Mouse (Mus musculus): ENCODE data around the gene Cmpk2. TPM values are rescaled to one million over a fixed set of nuclear protein-coding genes. Genes with fewer than 3 reads are reported as not detected.
"Not testable (repeated sequence)": the region's sequence is repeated elsewhere in the genome, so short reads cannot be mapped to it uniquely, and the experiment has no call there.

Gene Cmpk2
- 5.2 TPM in 2 replicates for polyA plus RNA-seq (2016; fragmentation: Nextera tagmentation; extraction: Ambion mirVana)

- no peaks in the 10 kb centered on the region for H3K27me3 ChIP-seq
- peak within 1 kb of the TSS; percentile 69 for H3K27ac ChIP-seq
- peak within 1 kb of the TSS; percentile 98 for H3K4me2 ChIP-seq (replicated peaks)
- H3K4me3 ChIP-seq, result peak within 1 kb of the TSS; percentile 62
- H3K9me3 ChIP-seq, result no peaks in the 10 kb centered on the region
- peak; percentile 86 for ATAC-seq (ENCODE audit: insufficient number of reproducible peaks, insufficient read depth, low FRiP score, low TSS enrichment)
- no peaks in the 10 kb centered on the region for H3K36me3 ChIP-seq
- under 1% methylated on average over 69 of the region's 69 CpGs for WGBS
- peaks cover 5% of the 10 kb centered on the region; the same call in 1 of the 2 replicates for H3K4me1 ChIP-seq
- peak within 1 kb of the TSS; percentile 73 for H3K9ac ChIP-seq
These were observed at the start of gene Cmpk2 for GRCm38 (mm10) chr12:26469098-26470041. Gene Cmpk2 (plus strand): TSS chr12:26469204.

- Histone ChIP-seq H3K4me3 (no peak overlapping the region), H3K36me3 (no peaks in the 10 kb centered on the region), H3K4me2 (replicated peaks) (no peak overlapping the region), H3K27ac (no peak overlapping the region), H3K9ac (no peak overlapping the region), H3K4me1 (no peaks in the 10 kb centered on the region), H3K27me3 (no peaks in the 10 kb centered on the region), H3K9me3 (no peaks in the 10 kb centered on the region)
- ATAC-seq (ENCODE audit: insufficient number of reproducible peaks, insufficient read depth, low FRiP score, low TSS enrichment), result no peak
- WGBS, result 85% methylated on average over 2 of the region's 2 CpGs
These were observed 44.2 kb upstream of the Cmpk2 start for GRCm38 (mm10) chr12:26424841-26425240.

GRCm38 (mm10) chr12:26428771-26429170, 40.2 kb upstream of the Cmpk2 start:
- H3K4me1 ChIP-seq; H3K27ac ChIP-seq; H3K27me3 ChIP-seq; H3K36me3 ChIP-seq; H3K4me3 ChIP-seq; H3K4me2 ChIP-seq (replicated peaks); H3K9me3 ChIP-seq; ATAC-seq (ENCODE audit: insufficient number of reproducible peaks, insufficient read depth, low FRiP score, low TSS enrichment); H3K9ac ChIP-seq: not testable (repeated sequence)
- WGBS, result 88% methylated on average over 2 of the region's 2 CpGs

- WGBS, result 84% methylated on average over 4 of the region's 4 CpGs
- Histone ChIP-seq H3K4me3 (no peak overlapping the region), H3K9me3 (peaks cover 3% of the 10 kb centered on the region; the same call in 1 of the 2 replicates), H3K4me1 (no peaks in the 10 kb centered on the region), H3K9ac (no peak overlapping the region), H3K4me2 (replicated peaks) (no peak overlapping the region), H3K27me3 (no peaks in the 10 kb centered on the region), H3K27ac (no peak overlapping the region), H3K36me3 (no peaks in the 10 kb centered on the region)
- no peak for ATAC-seq (ENCODE audit: insufficient number of reproducible peaks, insufficient read depth, low FRiP score, low TSS enrichment)
These were observed 32.7 kb upstream of the Cmpk2 start for GRCm38 (mm10) chr12:26436334-26436733.

GRCm38 (mm10) chr12:26437950-26438349, 31.1 kb upstream of the Cmpk2 start:
- H3K4me3 ChIP-seq, result no peak overlapping the region
- no peaks in the 10 kb centered on the region for H3K4me1 ChIP-seq
- no peaks in the 10 kb centered on the region for H3K9me3 ChIP-seq
- no peaks in the 10 kb centered on the region for H3K36me3 ChIP-seq
- no peak overlapping the region for H3K4me2 ChIP-seq (replicated peaks)
- ATAC-seq (ENCODE audit: insufficient number of reproducible peaks, insufficient read depth, low FRiP score, low TSS enrichment), result no peak
- H3K27ac ChIP-seq, result no peak overlapping the region
- H3K9ac ChIP-seq, result no peak overlapping the region
- H3K27me3 ChIP-seq, result no peaks in the 10 kb centered on the region
- WGBS, result 70% methylated on average over 3 of the region's 3 CpGs

GRCm38 (mm10) chr12:26439366-26439765, 29.6 kb upstream of the Cmpk2 start:
- H3K4me2 ChIP-seq (replicated peaks), result no peak overlapping the region
- no peak for ATAC-seq (ENCODE audit: insufficient number of reproducible peaks, insufficient read depth, low FRiP score, low TSS enrichment)
- WGBS, result 42% methylated on average over 3 of the region's 3 CpGs
- H3K27me3 ChIP-seq, result no peaks in the 10 kb centered on the region
- H3K9ac ChIP-seq, result no peak overlapping the region
- H3K9me3 ChIP-seq, result no peaks in the 10 kb centered on the region
- no peak overlapping the region for H3K27ac ChIP-seq
- no peak overlapping the region for H3K4me3 ChIP-seq
- no peaks in the 10 kb centered on the region for H3K4me1 ChIP-seq
- H3K36me3 ChIP-seq, result no peaks in the 10 kb centered on the region

- 1% methylated on average over 2 of the region's 2 CpGs for WGBS
- H3K36me3 ChIP-seq, result no peaks in the 10 kb centered on the region
- H3K27ac ChIP-seq, result no peak overlapping the region
- H3K4me3 ChIP-seq, result no peak overlapping the region
- ATAC-seq (ENCODE audit: insufficient number of reproducible peaks, insufficient read depth, low FRiP score, low TSS enrichment), result no peak
- no peaks in the 10 kb centered on the region for H3K4me1 ChIP-seq
- H3K9me3 ChIP-seq, result no peaks in the 10 kb centered on the region
- H3K9ac ChIP-seq, result no peak overlapping the region
- no peaks in the 10 kb centered on the region for H3K27me3 ChIP-seq
- H3K4me2 ChIP-seq (replicated peaks), result no peak overlapping the region
These were observed 24.9 kb upstream of the Cmpk2 start for GRCm38 (mm10) chr12:26444054-26444453.

- 91% methylated on average over 2 of the region's 2 CpGs for WGBS
- Histone ChIP-seq H3K27me3 (no peaks in the 10 kb centered on the region), H3K9ac (no peak overlapping the region), H3K4me3 (no peak overlapping the region), H3K4me2 (replicated peaks) (no peak overlapping the region), H3K4me1 (no peaks in the 10 kb centered on the region), H3K27ac (no peak overlapping the region), H3K9me3 (no peaks in the 10 kb centered on the region), H3K36me3 (no peaks in the 10 kb centered on the region)
- no peak for ATAC-seq (ENCODE audit: insufficient number of reproducible peaks, insufficient read depth, low FRiP score, low TSS enrichment)
These were observed 24.5 kb upstream of the Cmpk2 start for GRCm38 (mm10) chr12:26444511-26444910.

GRCm38 (mm10) chr12:26446377-26447045, 22.5 kb upstream of the Cmpk2 start:
- H3K9ac ChIP-seq, result no peak overlapping the region
- H3K4me1 ChIP-seq, result no peaks in the 10 kb centered on the region
- no peak for ATAC-seq (ENCODE audit: insufficient number of reproducible peaks, insufficient read depth, low FRiP score, low TSS enrichment)
- no peaks in the 10 kb centered on the region for H3K27me3 ChIP-seq
- H3K4me3 ChIP-seq, result no peak overlapping the region
- 84% methylated on average over 4 of the region's 4 CpGs for WGBS
- H3K27ac ChIP-seq, result no peak overlapping the region
- no peaks in the 10 kb centered on the region for H3K9me3 ChIP-seq
- H3K4me2 ChIP-seq (replicated peaks), result no peak overlapping the region
- H3K36me3 ChIP-seq, result no peaks in the 10 kb centered on the region

- no peaks in the 10 kb centered on the region for H3K9me3 ChIP-seq
- H3K4me3 ChIP-seq, result no peak overlapping the region
- H3K9ac ChIP-seq, result no peak overlapping the region
- H3K36me3 ChIP-seq, result no peaks in the 10 kb centered on the region
- H3K27me3 ChIP-seq, result no peaks in the 10 kb centered on the region
- ATAC-seq (ENCODE audit: insufficient number of reproducible peaks, insufficient read depth, low FRiP score, low TSS enrichment), result no peak
- H3K4me1 ChIP-seq, result no peaks in the 10 kb centered on the region
- H3K27ac ChIP-seq, result no peak overlapping the region
- WGBS, result 98% methylated on average over 2 of the region's 2 CpGs
- H3K4me2 ChIP-seq (replicated peaks), result no peak overlapping the region
These were observed 19.5 kb upstream of the Cmpk2 start for GRCm38 (mm10) chr12:26449483-26449882.

GRCm38 (mm10) chr12:26451150-26451549, 17.9 kb upstream of the Cmpk2 start:
- Histone ChIP-seq H3K36me3 (no peaks in the 10 kb centered on the region), H3K4me1 (0 out of 2 replicates have a peak, but pooled peaks cover 5% of the 10 kb centered on the region), H3K4me2 (replicated peaks) (no peak overlapping the region), H3K4me3 (no peak overlapping the region), H3K9me3 (no peaks in the 10 kb centered on the region), H3K27me3 (no peaks in the 10 kb centered on the region), H3K9ac (no peak overlapping the region), H3K27ac (no peak overlapping the region)
- 39% methylated on average over 1 of the region's 1 CpGs for WGBS
- no peak for ATAC-seq (ENCODE audit: insufficient number of reproducible peaks, insufficient read depth, low FRiP score, low TSS enrichment)

- Histone ChIP-seq H3K27ac (no peak overlapping the region), H3K4me1 (0 out of 2 replicates have a peak, but pooled peaks cover 10% of the 10 kb centered on the region), H3K4me3 (no peak overlapping the region), H3K36me3 (no peaks in the 10 kb centered on the region), H3K9me3 (no peaks in the 10 kb centered on the region), H3K9ac (no peak overlapping the region), H3K27me3 (no peaks in the 10 kb centered on the region), H3K4me2 (replicated peaks) (no peak overlapping the region)
- whole genome bisulfite sequencing, result 73% methylated on average over 4 of the region's 4 CpGs
- no peak for ATAC-seq (ENCODE audit: insufficient number of reproducible peaks, insufficient read depth, low FRiP score, low TSS enrichment)
These were observed 16.1 kb upstream of the Cmpk2 start for GRCm38 (mm10) chr12:26452951-26453350.

Measured in embryonic facial prominence, embryonic 12.5 days (tissue).